Mouse (Mus musculus) kidney, embryonic 16.5 days (tissue): ENCODE measurements around the gene Stk11ip. TPM values are rescaled to one million over a fixed set of nuclear protein-coding genes. Genes with fewer than 3 reads are reported as not detected.

Experiments
- ATAC-seq: fragments of 200-750 bp; cut with Nextera tagmentation; 2 replicates; pipeline ENCODE4 v1.8.0; 2017; ENCODE audit warnings: moderate TSS enrichment; ENCODE audit not compliant: low FRiP score, low TSS enrichment
- H3K27ac ChIP-seq: fragments of 300-500 bp; sonication (generic); 2 replicates; pipeline ENCODE4 v1.5.1; 2014; ENCODE audit warnings: low read length
- H3K27me3 ChIP-seq: fragments of 300-500 bp; sonication (generic); 2 replicates; pipeline ENCODE4 v1.6.1; 2014; ENCODE audit warnings: low read length, control low read depth, mixed read lengths; ENCODE audit not compliant: insufficient read depth
- H3K36me3 ChIP-seq: fragments of 300-500 bp; sonication (generic); 2 replicates; pipeline ENCODE4 v1.6.1; 2014; ENCODE audit warnings: low read length, control low read depth, mixed read lengths; ENCODE audit not compliant: insufficient read depth
- H3K4me1 ChIP-seq: fragments of 300-500 bp; sonication (generic); 2 replicates; pipeline ENCODE4 v1.6.1; 2014; ENCODE audit warnings: low read length, control low read depth, mixed read lengths; ENCODE audit not compliant: insufficient read depth
- H3K4me2 ChIP-seq: fragments of 300-500 bp; sonication (generic); replicated peaks from 2 replicates; pipeline ENCODE4 v1.6.1; 2014; ENCODE audit warnings: low read depth, low read length
- H3K4me3 ChIP-seq: fragments of 300-500 bp; sonication (generic); 2 replicates; pipeline ENCODE4 v1.5.1; 2014; ENCODE audit warnings: mild to moderate bottlenecking, low read length
- H3K9ac ChIP-seq: fragments of 300-500 bp; sonication (generic); replicated peaks from 2 replicates; pipeline ENCODE4 v1.6.1; 2014; ENCODE audit warnings: low read length
- H3K9me3 ChIP-seq: fragments of 300-500 bp; sonication (generic); 2 replicates; pipeline ENCODE4 v1.6.1; 2016; ENCODE audit warnings: low read length, control low read depth
- WGBS: fragments of 180-500 bp; shearing (Covaris S2); extraction: QIAGEN DNeasy Blood & Tissue Kit; methylation state at CpG from one replicate; pipeline ENCODE4 v1.1.7; 2014; 5-methylcytosine and 5-hydroxymethylcytosine counted together
- polyA plus RNA-seq: library from polyadenylated mRNA; unstranded; fragments of >200 nt; fragmentation: Nextera tagmentation; extraction: Ambion mirVana; gene quantifications from 2 replicates; pipeline ENCODE4 v1.2.1, GENCODE M21; 2015

Stk11ip gene
- polyA plus RNA-seq, 1 experiment from 2014 or later, result 28.8 TPM

GRCm38 (mm10) chr1:75511437-75512210, 9.7 kb upstream of the Stk11ip start:
- Histone ChIP-seq H3K27ac (peak overlapping the region; percentile 19; the same call in 1 of the 2 replicates), H3K4me1 (peaks cover 33% of the 10 kb centered on the region), H3K4me3 (no peak overlapping the region), H3K36me3 (no peaks in the 10 kb centered on the region), H3K9me3 (no peaks in the 10 kb centered on the region), H3K4me2 (no peak overlapping the region), H3K9ac (no peak overlapping the region), H3K27me3 (no peaks in the 10 kb centered on the region)
- no peak for ATAC-seq
- WGBS, result 59% methylated on average over 4 of the region's 4 CpGs

GRCm38 (mm10) chr1:75512550-75512949, 8.8 kb upstream of the Stk11ip start:
- Histone ChIP-seq H3K4me2 (no peak overlapping the region), H3K36me3 (no peaks in the 10 kb centered on the region), H3K4me1 (peaks cover 24% of the 10 kb centered on the region), H3K4me3 (no peak overlapping the region), H3K27ac (no peak overlapping the region), H3K27me3 (no peaks in the 10 kb centered on the region), H3K9me3 (no peaks in the 10 kb centered on the region), H3K9ac (no peak overlapping the region)
- ATAC-seq, result no peak
- 92% methylated on average over 3 of the region's 3 CpGs for WGBS

GRCm38 (mm10) chr1:75516703-75517380, 4.5 kb upstream of the Stk11ip start:
- 77% methylated on average over 15 of the region's 15 CpGs for WGBS
- Histone ChIP-seq H3K4me2 (no peak overlapping the region), H3K4me3 (no peak overlapping the region), H3K9me3 (no peaks in the 10 kb centered on the region), H3K27me3 (no peaks in the 10 kb centered on the region), H3K27ac (no peak overlapping the region), H3K36me3 (no peaks in the 10 kb centered on the region), H3K4me1 (peaks cover 18% of the 10 kb centered on the region), H3K9ac (no peak overlapping the region)
- ATAC-seq, result no peak

GRCm38 (mm10) chr1:75517984-75518383, 3.3 kb upstream of the Stk11ip start:
- no peak for ATAC-seq
- H3K9me3 ChIP-seq, result no peaks in the 10 kb centered on the region
- no peak overlapping the region for H3K4me3 ChIP-seq
- WGBS, result 68% methylated on average over 3 of the region's 4 CpGs
- H3K27me3 ChIP-seq, result no peaks in the 10 kb centered on the region
- H3K9ac ChIP-seq, result no peak overlapping the region
- H3K4me2 ChIP-seq, result no peak overlapping the region
- no peaks in the 10 kb centered on the region for H3K36me3 ChIP-seq
- peak overlapping the region; percentile 20; the same call in 1 of the 2 replicates for H3K27ac ChIP-seq
- peaks cover 16% of the 10 kb centered on the region for H3K4me1 ChIP-seq

- 94% methylated on average over 4 of the region's 4 CpGs for WGBS
- ATAC-seq, result no peak
These were observed 2.9 kb upstream of the Stk11ip start for GRCm38 (mm10) chr1:75518427-75518826.

GRCm38 (mm10) chr1:75519576-75519975, 1.8 kb upstream of the Stk11ip start:
- WGBS, result 51% methylated on average over 5 of the region's 5 CpGs
- Histone ChIP-seq H3K9me3 (no peaks in the 10 kb centered on the region), H3K27ac (peak overlapping the region; percentile 95), H3K36me3 (no peaks in the 10 kb centered on the region), H3K4me2 (no peak overlapping the region), H3K27me3 (no peaks in the 10 kb centered on the region), H3K9ac (peak overlapping the region; percentile 29), H3K4me1 (peaks cover 16% of the 10 kb centered on the region), H3K4me3 (no peak overlapping the region)
- no peak for ATAC-seq

More at GRCm38 (mm10) chr1:75518427-75518826, 2.9 kb upstream of the Stk11ip start:
- Histone ChIP-seq H3K27me3 (no peaks in the 10 kb centered on the region), H3K9ac (no peak overlapping the region), H3K9me3 (no peaks in the 10 kb centered on the region), H3K4me2 (no peak overlapping the region), H3K4me3 (no peak overlapping the region), H3K36me3 (no peaks in the 10 kb centered on the region), H3K4me1 (peaks cover 16% of the 10 kb centered on the region), H3K27ac (peak overlapping the region; percentile 20; the same call in 1 of the 2 replicates)

- Histone ChIP-seq H3K4me3 (no peak overlapping the region), H3K9me3 (no peaks in the 10 kb centered on the region), H3K27me3 (no peaks in the 10 kb centered on the region), H3K9ac (no peak overlapping the region), H3K27ac (no peak overlapping the region), H3K36me3 (peaks cover 39% of the 10 kb centered on the region; the same call in 1 of the 2 replicates), H3K4me1 (peaks cover 9% of the 10 kb centered on the region), H3K4me2 (no peak overlapping the region)
- ATAC-seq, result no peak
- 92% methylated on average over 7 of the region's 7 CpGs for WGBS
These were observed 3.4 kb downstream of the Stk11ip start for GRCm38 (mm10) chr1:75524679-75525078.

GRCm38 (mm10) chr1:75530546-75530945, 9.2 kb downstream of the Stk11ip start:
- H3K9me3 ChIP-seq, result no peaks in the 10 kb centered on the region
- ATAC-seq, result no peak
- peaks cover 16% of the 10 kb centered on the region for H3K4me1 ChIP-seq
- H3K4me3 ChIP-seq, result no peak overlapping the region
- no peaks in the 10 kb centered on the region for H3K27me3 ChIP-seq
- H3K4me2 ChIP-seq, result no peak overlapping the region
- 81% methylated on average over 4 of the region's 4 CpGs for WGBS
- no peak overlapping the region for H3K27ac ChIP-seq
- H3K36me3 ChIP-seq, result peaks cover 70% of the 10 kb centered on the region
- no peak overlapping the region for H3K9ac ChIP-seq

- H3K4me2 ChIP-seq, result no peak overlapping the region
- no peaks in the 10 kb centered on the region for H3K9me3 ChIP-seq
- H3K27ac ChIP-seq, result 0 out of 2 replicates have a peak overlapping the region, but pooled peaks have one; percentile 43
- no peak overlapping the region for H3K9ac ChIP-seq
- 58% methylated on average over 19 of the region's 19 CpGs for WGBS
- H3K4me3 ChIP-seq, result no peak overlapping the region
- no peaks in the 10 kb centered on the region for H3K27me3 ChIP-seq
- peaks cover 16% of the 10 kb centered on the region for H3K4me1 ChIP-seq
- H3K36me3 ChIP-seq, result peaks cover 63% of the 10 kb centered on the region
- ATAC-seq, result peak; percentile 46
These were observed 11.2 kb downstream of the Stk11ip start for GRCm38 (mm10) chr1:75532280-75533172.
